Mouse (Mus musculus) forebrain, postnatal 0 days (tissue): ENCODE data around the gene Dner. TPM values are rescaled to one million over a fixed set of nuclear protein-coding genes. Genes with fewer than 3 reads are reported as not detected.

Experiments used
- ATAC-seq: fragments of 200-750 bp; cut with Nextera tagmentation; 2 replicates; pipeline ENCODE4 v1.8.0; 2017; ENCODE audit warnings: mild to moderate bottlenecking, moderate library complexity
- DNase-seq: peaks from one replicate; pipeline ENCODE4 v3.0.0-alpha.2; 2015
- H3K27ac ChIP-seq: fragments of 300-500 bp; sonication (generic); 2 replicates; pipeline ENCODE4 v1.5.1; 2014; ENCODE audit warnings: low read depth, mild to moderate bottlenecking, antibody characterized with exemption, low read length, moderate library complexity, mixed read lengths
- H3K27me3 ChIP-seq: fragments of 300-500 bp; sonication (generic); 2 replicates; pipeline ENCODE4 v1.6.1; 2014; ENCODE audit warnings: mild to moderate bottlenecking, low read length, mixed read lengths; ENCODE audit not compliant: insufficient read depth
- H3K36me3 ChIP-seq: fragments of 300-500 bp; sonication (generic); 2 replicates; pipeline ENCODE4 v1.6.1; 2014; ENCODE audit warnings: mild to moderate bottlenecking, moderate library complexity; ENCODE audit not compliant: insufficient read depth
- H3K4me1 ChIP-seq: fragments of 300-500 bp; sonication (generic); 2 replicates; pipeline ENCODE4 v1.6.1; 2014; ENCODE audit warnings: antibody characterized with exemption; ENCODE audit not compliant: insufficient read depth
- H3K4me2 ChIP-seq: fragments of 300-500 bp; sonication (generic); 2 replicates; pipeline ENCODE4 v1.6.1; 2014; ENCODE audit warnings: low read depth, mild to moderate bottlenecking, moderate library complexity
- H3K4me3 ChIP-seq: fragments of 300-500 bp; sonication (generic); 2 replicates; pipeline ENCODE4 v1.5.1; 2014; ENCODE audit warnings: low read depth, low read length, mixed read lengths
- H3K9ac ChIP-seq: fragments of 300-500 bp; sonication (generic); 2 replicates; pipeline ENCODE4 v1.6.1; 2014; ENCODE audit warnings: mild to moderate bottlenecking
- H3K9me3 ChIP-seq: fragments of 300-500 bp; sonication (generic); 2 replicates; pipeline ENCODE4 v1.6.1; 2016; ENCODE audit warnings: low read length
- CTCF ChIP-seq: sonication (generic); IDR thresholded peaks from 2 replicates; pipeline ENCODE4 v1.5.1; 2016; ENCODE audit warnings: antibody characterized with exemption, control low read depth, low read depth
- WGBS: fragments of 180-500 bp; shearing (Covaris S2); extraction: QIAGEN DNeasy Blood & Tissue Kit; methylation state at CpG from one replicate; pipeline ENCODE4 v1.1.7; 2014; 5-methylcytosine and 5-hydroxymethylcytosine counted together
- polyA plus RNA-seq: library from polyadenylated mRNA; unstranded; fragments of >200 nt; fragmentation: Nextera tagmentation; extraction: Ambion mirVana; gene quantifications from 2 replicates; pipeline ENCODE4 v1.2.1, GENCODE M21; 2015
- total RNA-seq: library from RNA; depleted of rRNA; stranded (reverse); fragments of >200 nt; gene quantifications from 2 replicates; pipeline ENCODE4 v1.2.3, GENCODE M21; 2014

Gene Dner
- total and polyA plus RNA-seq, 2 experiments from 2014 or later = 265 to 295 TPM

DNA sequence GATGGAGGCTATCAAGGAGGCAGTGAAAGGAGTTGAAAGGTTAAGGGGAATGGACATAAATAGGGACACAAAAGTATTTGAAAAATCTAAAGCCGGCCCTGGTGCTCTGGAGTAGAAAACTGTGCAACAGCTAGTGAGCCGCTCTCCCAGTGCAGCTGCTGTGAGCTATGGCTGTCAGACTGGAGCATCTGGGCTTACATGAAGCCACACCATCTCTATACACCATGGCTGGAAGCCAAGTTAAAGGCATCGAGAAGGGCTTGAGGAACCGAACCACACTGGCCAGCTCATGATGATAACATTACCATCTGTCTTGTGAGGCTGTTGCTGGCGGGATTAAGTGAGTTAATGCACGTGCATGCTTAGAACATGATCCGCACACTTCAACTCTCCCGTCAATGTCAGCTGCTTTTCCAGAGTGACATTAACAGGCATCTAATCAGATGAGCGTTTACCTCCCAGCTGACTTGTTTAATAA is 278.2 kb downstream of the Dner start:
- H3K36me3 ChIP-seq = no peaks in the 10 kb centered on the region
- DNase-seq = peak; percentile 28
- H3K27ac ChIP-seq = no peak overlapping the region
- no peaks in the 10 kb centered on the region for H3K4me1 ChIP-seq
- H3K4me3 ChIP-seq = no peak overlapping the region
- WGBS = 37% methylated on average over 9 of the region's 9 CpGs
- no peak overlapping the region for H3K9ac ChIP-seq
- no peak overlapping the region for H3K4me2 ChIP-seq
- TF ChIP-seq CTCF = no peak
- peak; percentile 50 for ATAC-seq
- H3K27me3 ChIP-seq = no peaks in the 10 kb centered on the region
- no peaks in the 10 kb centered on the region for H3K9me3 ChIP-seq

DNA sequence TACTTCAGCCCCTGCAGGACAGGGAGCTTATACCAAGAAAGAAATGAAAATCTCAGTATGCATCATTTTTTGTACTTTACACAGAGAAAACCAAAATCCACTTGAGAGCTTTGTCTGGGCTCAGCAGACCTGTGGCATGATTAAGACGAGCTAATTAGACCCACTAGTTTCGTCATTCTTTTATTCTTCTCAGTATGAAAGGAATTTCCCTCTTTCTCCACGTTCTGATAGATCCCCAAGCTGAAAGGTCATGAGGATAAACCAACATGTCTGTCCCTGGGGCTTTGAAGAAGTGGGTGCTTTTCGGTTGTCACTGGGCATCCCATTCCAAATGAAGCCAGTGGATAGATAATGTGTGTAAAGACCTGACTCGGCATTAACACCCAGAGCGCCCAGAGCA is 278.7 kb downstream of the Dner start:
- H3K27ac ChIP-seq = no peak overlapping the region
- WGBS = 21% methylated on average over 6 of the region's 6 CpGs
- H3K4me1 ChIP-seq = no peaks in the 10 kb centered on the region
- no peak overlapping the region for H3K4me2 ChIP-seq
- H3K9ac ChIP-seq = no peak overlapping the region
- H3K9me3 ChIP-seq = no peaks in the 10 kb centered on the region
- TF ChIP-seq CTCF = no peak
- ATAC-seq = no peak
- no peak for DNase-seq
- no peaks in the 10 kb centered on the region for H3K36me3 ChIP-seq
- H3K4me3 ChIP-seq = no peak overlapping the region
- H3K27me3 ChIP-seq = no peaks in the 10 kb centered on the region

DNA sequence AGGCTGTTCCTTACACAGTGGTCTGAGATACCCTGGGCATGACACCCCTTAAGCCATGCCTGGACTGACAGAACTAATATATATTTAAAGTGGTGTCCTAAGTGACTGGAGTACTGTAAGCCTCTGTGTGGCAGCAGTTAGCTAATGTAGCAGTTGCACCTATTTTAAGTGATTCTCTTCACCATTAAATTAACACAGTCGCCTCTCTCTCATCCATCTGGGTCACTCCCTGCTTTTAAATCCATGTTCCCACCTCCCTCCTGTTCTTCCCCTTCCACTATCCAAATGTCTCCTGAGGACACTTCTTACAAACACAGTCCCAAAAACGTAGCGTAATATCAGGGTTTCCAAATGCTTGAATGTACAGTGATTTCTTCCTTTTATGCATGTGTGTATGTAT is 281.6 kb downstream of the Dner start:
- no peak for TF ChIP-seq CTCF
- Histone ChIP-seq H3K4me3 (no peak overlapping the region), H3K9me3 (no peaks in the 10 kb centered on the region), H3K27ac (no peak overlapping the region), H3K27me3 (no peaks in the 10 kb centered on the region), H3K4me1 (no peaks in the 10 kb centered on the region), H3K9ac (no peak overlapping the region), H3K36me3 (no peaks in the 10 kb centered on the region), H3K4me2 (no peak overlapping the region)
- ATAC-seq (no peak), DNase-seq (no peak)
- WGBS = 89% methylated on average over 3 of the region's 3 CpGs

- no peak overlapping the region for H3K9ac ChIP-seq
- no peak overlapping the region for H3K27ac ChIP-seq
- H3K36me3 ChIP-seq = no peaks in the 10 kb centered on the region
- H3K9me3 ChIP-seq = no peaks in the 10 kb centered on the region
- WGBS = 68% methylated on average over 2 of the region's 2 CpGs
- no peak overlapping the region for H3K4me3 ChIP-seq
- H3K4me1 ChIP-seq = no peaks in the 10 kb centered on the region
- H3K4me2 ChIP-seq = no peak overlapping the region
- no peak for TF ChIP-seq CTCF
- DNase-seq = no peak
- no peak for ATAC-seq
- no peaks in the 10 kb centered on the region for H3K27me3 ChIP-seq
These were observed 286.5 kb downstream of the Dner start for GRCm38 (mm10) chr1:84409514-84409913.

DNA sequence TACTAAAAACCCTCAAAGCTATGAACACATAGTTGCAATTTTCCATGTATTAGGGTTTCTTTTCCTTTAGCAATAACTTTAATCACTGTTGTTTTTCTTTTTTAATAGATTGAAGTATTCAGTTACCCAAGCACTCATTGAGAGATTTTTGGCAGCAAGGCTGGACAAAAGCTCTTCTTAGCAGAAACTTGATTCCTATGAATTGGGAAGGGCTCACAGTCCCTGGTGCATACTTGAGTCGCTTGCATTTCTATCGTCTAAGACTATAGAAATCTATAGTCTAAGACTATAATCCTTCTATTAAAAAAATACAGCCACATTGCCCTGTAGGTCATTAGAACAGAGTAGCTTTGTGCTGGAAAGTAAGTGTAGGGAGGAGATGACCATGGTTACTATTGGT is 287.1 kb downstream of the Dner start:
- Histone ChIP-seq H3K27ac (no peak overlapping the region), H3K4me3 (no peak overlapping the region), H3K4me1 (no peaks in the 10 kb centered on the region), H3K9ac (no peak overlapping the region), H3K36me3 (no peaks in the 10 kb centered on the region), H3K27me3 (no peaks in the 10 kb centered on the region), H3K4me2 (no peak overlapping the region), H3K9me3 (no peaks in the 10 kb centered on the region)
- DNase-seq = no peak
- no peak for ATAC-seq
- no peak for TF ChIP-seq CTCF
- WGBS = 54% methylated on average over 2 of the region's 2 CpGs

DNA sequence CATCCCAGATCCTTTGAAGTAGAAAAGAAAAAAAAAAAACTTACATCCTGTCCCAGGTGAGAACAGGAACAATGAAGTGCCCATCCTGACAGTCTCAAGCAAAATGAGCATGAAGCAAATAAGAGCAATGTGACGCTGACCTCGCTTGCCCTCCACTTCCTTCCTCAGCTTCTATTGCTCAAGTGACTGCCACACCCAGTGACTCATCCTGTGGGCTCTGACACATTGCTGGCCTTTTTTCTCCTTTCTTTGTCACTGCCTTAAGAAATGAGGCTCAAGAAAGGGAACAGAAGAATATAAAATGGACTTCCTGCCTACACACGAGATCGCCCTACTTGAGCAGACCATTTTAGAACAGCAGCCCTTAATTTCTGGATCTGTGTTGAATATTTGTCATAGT is 289.1 kb downstream of the Dner start:
- ATAC-seq (no peak), DNase-seq (no peak)
- Histone ChIP-seq H3K36me3 (no peaks in the 10 kb centered on the region), H3K27me3 (no peaks in the 10 kb centered on the region), H3K9me3 (no peaks in the 10 kb centered on the region), H3K27ac (no peak overlapping the region), H3K4me2 (no peak overlapping the region), H3K4me3 (no peak overlapping the region), H3K4me1 (no peaks in the 10 kb centered on the region), H3K9ac (no peak overlapping the region)
- 91% methylated on average over 4 of the region's 4 CpGs for WGBS
- no peak for TF ChIP-seq CTCF

DNA sequence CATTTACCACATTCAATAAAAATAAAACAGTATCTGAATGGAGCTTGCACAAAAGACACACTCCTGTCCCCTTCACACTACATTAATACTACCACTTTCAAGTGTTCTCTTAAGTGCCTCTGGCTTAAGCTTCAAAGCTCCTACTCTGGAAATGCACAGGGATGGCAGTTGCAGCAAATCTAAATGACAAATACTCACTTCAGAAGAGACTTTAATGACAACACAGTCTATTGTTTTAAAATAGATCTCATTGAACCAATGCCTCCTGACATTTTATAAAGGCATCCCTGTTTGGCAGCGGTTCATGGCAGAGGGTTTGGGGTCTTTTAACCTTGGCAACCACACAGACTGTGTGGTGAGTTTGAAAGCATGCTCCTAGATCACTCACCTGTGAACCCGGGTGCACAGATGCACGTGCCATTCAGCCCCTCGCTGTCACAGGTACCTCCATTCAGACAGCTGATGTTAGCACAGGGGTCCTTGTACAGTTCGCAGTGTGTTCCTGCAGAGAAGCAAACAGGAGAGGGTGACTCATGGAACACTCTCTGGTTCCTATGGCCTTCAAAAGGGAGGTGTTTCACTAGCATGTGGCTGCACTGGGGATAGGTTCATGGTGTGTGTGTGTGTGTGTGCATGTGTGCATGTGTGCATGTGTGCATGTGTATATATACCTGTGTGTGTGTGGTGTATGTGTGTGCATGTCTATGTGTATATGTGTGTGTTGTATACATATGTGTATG is 290.3 kb downstream of the Dner start:
- H3K9me3 ChIP-seq = no peaks in the 10 kb centered on the region
- H3K4me3 ChIP-seq = no peak overlapping the region
- 72% methylated on average over 5 of the region's 5 CpGs for WGBS
- H3K4me2 ChIP-seq = no peak overlapping the region
- ATAC-seq = no peak
- no peaks in the 10 kb centered on the region for H3K27me3 ChIP-seq
- no peak overlapping the region for H3K9ac ChIP-seq
- no peak for TF ChIP-seq CTCF
- H3K36me3 ChIP-seq = no peaks in the 10 kb centered on the region
- no peak overlapping the region for H3K27ac ChIP-seq
- DNase-seq = no peak
- H3K4me1 ChIP-seq = no peaks in the 10 kb centered on the region
